Mouse (Mus musculus) ES-CJ7 (cell line): ENCODE measurements around the gene Rarg.

ENCODE experiments used
- DNase-seq: peaks from one replicate; pipeline ENCODE4 v3.0.0; 2011; ENCODE audit warnings: low read depth, low spot score

The Rarg gene

GRCm38 (mm10) chr15:102204674-102205505 lies 52.4 kb downstream of the Rarg start, which contains the start of gene Csad:
TSS of gene Csad (minus strand) at chr15:102204724.
- peak; percentile 78 for DNase-seq

- peak; percentile 53 for DNase-seq
Measured at GRCm38 (mm10) chr15:102203835-102204381, 53.4 kb downstream of the Rarg start.

GRCm38 (mm10) chr15:102202971-102203834 lies 54.1 kb downstream of the Rarg start, which contains the start of gene Zfp740:
TSS of gene Zfp740 (plus strand) at chr15:102203249.
- peak; percentile 95 for DNase-seq

GRCm38 (mm10) chr15:102198841-102199240 lies 58.5 kb downstream of the Rarg start:
- DNase-seq, result no peak

- DNase-seq, result no peak
Measured at GRCm38 (mm10) chr15:102195373-102195772, 61.9 kb downstream of the Rarg start.

- no peak for DNase-seq
Measured at GRCm38 (mm10) chr15:102194439-102194838, 62.9 kb downstream of the Rarg start.

GRCm38 (mm10) chr15:102193652-102194051 lies 63.7 kb downstream of the Rarg start:
- DNase-seq, result no peak

GRCm38 (mm10) chr15:102192820-102193386 lies 64.4 kb downstream of the Rarg start:
- DNase-seq, result no peak

GRCm38 (mm10) chr15:102192271-102192812 lies 65.0 kb downstream of the Rarg start:
- DNase-seq, result no peak

- DNase-seq, result no peak
Measured at GRCm38 (mm10) chr15:102191699-102192098, 65.6 kb downstream of the Rarg start.

- DNase-seq, result peak; percentile 51
Measured at GRCm38 (mm10) chr15:102188883-102189282, 68.4 kb downstream of the Rarg start.

- DNase-seq, result no peak
Measured at GRCm38 (mm10) chr15:102188096-102188495, 69.2 kb downstream of the Rarg start.

GRCm38 (mm10) chr15:102186239-102186638 lies 71.1 kb downstream of the Rarg start:
- no peak for DNase-seq
